Mouse (Mus musculus) limb, embryonic 14.5 days (tissue): ENCODE measurements around the gene Txk. TPM values are rescaled to one million over a fixed set of nuclear protein-coding genes. Genes with fewer than 3 reads are reported as not detected.

Experiments used
- ATAC-seq: fragments of 200-750 bp; cut with Nextera tagmentation; 2 replicates; pipeline ENCODE4 v1.8.0; 2017; ENCODE audit warnings: low read depth, moderate number of reproducible peaks, moderate TSS enrichment; ENCODE audit not compliant: low FRiP score
- DNase-seq: peaks from one replicate; pipeline ENCODE4 v3.0.0-alpha.2; 2015; ENCODE audit warnings: low spot score
- H3K27ac ChIP-seq: fragments of 300-500 bp; sonication (generic); replicated peaks from 2 replicates; pipeline ENCODE4 v1.5.1; 2014; ENCODE audit warnings: low read depth, mild to moderate bottlenecking, low read length, moderate library complexity, mixed read lengths
- H3K27me3 ChIP-seq: fragments of 300-500 bp; sonication (generic); 2 replicates; pipeline ENCODE4 v1.6.1; 2014; ENCODE audit warnings: low read length, mixed read lengths; ENCODE audit not compliant: control insufficient read depth, insufficient read depth
- H3K36me3 ChIP-seq: fragments of 300-500 bp; sonication (generic); 2 replicates; pipeline ENCODE4 v1.6.1; 2014; ENCODE audit warnings: mild to moderate bottlenecking, low read length, moderate library complexity, mixed read lengths; ENCODE audit not compliant: control insufficient read depth, insufficient read depth
- H3K4me1 ChIP-seq: fragments of 300-500 bp; sonication (generic); 2 replicates; pipeline ENCODE4 v1.6.1; 2014; ENCODE audit warnings: antibody characterized with exemption, low read length, mixed read lengths; ENCODE audit not compliant: control insufficient read depth, insufficient read depth
- H3K4me2 ChIP-seq: fragments of 300-500 bp; sonication (generic); replicated peaks from 2 replicates; pipeline ENCODE4 v1.6.1; 2014; ENCODE audit warnings: low read depth, mild to moderate bottlenecking, low read length, moderate library complexity; ENCODE audit not compliant: severe bottlenecking
- H3K4me3 ChIP-seq: fragments of 300-500 bp; sonication (generic); replicated peaks from 2 replicates; pipeline ENCODE4 v1.5.1; 2014; ENCODE audit warnings: low read length
- H3K9ac ChIP-seq: fragments of 300-500 bp; sonication (generic); 2 replicates; pipeline ENCODE4 v1.6.1; 2014; ENCODE audit warnings: mild to moderate bottlenecking, low read depth, low read length, moderate library complexity; ENCODE audit not compliant: severe bottlenecking
- H3K9me3 ChIP-seq: fragments of 300-500 bp; sonication (generic); 2 replicates; pipeline ENCODE4 v1.6.1; 2016; ENCODE audit warnings: low read length; ENCODE audit not compliant: control insufficient read depth
- POLR2A ChIP-seq: fragments of 200-500 bp; IDR thresholded peaks from 2 replicates; pipeline ENCODE4 v1.8.0; 2012; ENCODE audit warnings: inconsistent platforms, mild to moderate bottlenecking, moderate library complexity, borderline replicate concordance; ENCODE audit not compliant: insufficient read depth, insufficient read length; ENCODE audit errors: extremely low read depth
- WGBS: fragments of 180-500 bp; shearing (Covaris S2); extraction: QIAGEN DNeasy Blood & Tissue Kit; methylation state at CpG from one replicate; pipeline ENCODE4 v1.1.7; 2014; 5-methylcytosine and 5-hydroxymethylcytosine counted together
- polyA plus RNA-seq, 2 experiments: library from polyadenylated mRNA; depleted of rRNA in 1 of 2; stranded (reverse) in 1 of 2; unstranded in 1 of 2; fragments of >200 nt; fragmentation: Nextera tagmentation in 1 of 2; extraction: Ambion mirVana in 1 of 2; gene quantifications; 2 replicates each; pipeline versions ENCODE4 v1.2.1 to v1.2.3; 2012 to 2014

The Txk gene
- polyA plus RNA-seq, 2 experiments = 0.13 to 0.17 TPM

GRCm38 (mm10) chr5:72743103-72743502 is 9.5 kb downstream of the Txk start:
- 83% methylated on average over 6 of the region's 6 CpGs for WGBS
- no peak for DNase-seq
- no peak for TF ChIP-seq POLR2A
- H3K9ac ChIP-seq = no peak overlapping the region
- no peak overlapping the region for H3K27ac ChIP-seq
- no peaks in the 10 kb centered on the region for H3K9me3 ChIP-seq
- no peak overlapping the region for H3K4me3 ChIP-seq
- no peak overlapping the region for H3K4me2 ChIP-seq
- no peak for ATAC-seq
- no peaks in the 10 kb centered on the region for H3K4me1 ChIP-seq
- no peaks in the 10 kb centered on the region for H3K27me3 ChIP-seq
- H3K36me3 ChIP-seq = no peaks in the 10 kb centered on the region

DNA sequence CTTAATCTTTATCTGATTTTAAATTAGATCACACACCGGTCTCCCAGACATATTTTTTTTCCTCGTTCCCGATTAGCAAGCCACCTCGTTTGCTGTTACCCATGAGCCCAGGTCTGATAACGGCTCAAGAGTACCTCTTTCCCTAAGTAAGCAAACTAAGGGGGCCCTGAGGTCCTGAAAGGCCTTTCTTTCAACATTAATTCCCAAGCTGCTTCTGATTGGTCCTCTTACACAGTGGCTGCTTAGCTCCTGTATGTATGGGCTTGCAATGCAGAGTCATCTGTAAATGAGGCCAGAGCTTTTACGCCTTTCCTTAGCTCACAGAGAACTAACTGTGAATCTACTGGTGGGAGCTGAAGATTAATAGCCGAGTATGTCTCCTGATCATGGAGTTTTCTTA is 15.7 kb downstream of the Txk start:
- no peak for TF ChIP-seq POLR2A
- DNase-seq (no peak), ATAC-seq (no peak)
- Histone ChIP-seq H3K9me3 (no peaks in the 10 kb centered on the region), H3K4me3 (no peak overlapping the region), H3K36me3 (no peaks in the 10 kb centered on the region), H3K27me3 (no peaks in the 10 kb centered on the region), H3K4me1 (no peaks in the 10 kb centered on the region), H3K4me2 (no peak overlapping the region), H3K27ac (no peak overlapping the region), H3K9ac (no peak overlapping the region)
- 72% methylated on average over 7 of the region's 7 CpGs for WGBS

GRCm38 (mm10) chr5:72736437-72736836 is 16.1 kb downstream of the Txk start:
- no peak overlapping the region for H3K9ac ChIP-seq
- no peak overlapping the region for H3K4me2 ChIP-seq
- H3K9me3 ChIP-seq = no peaks in the 10 kb centered on the region
- no peak overlapping the region for H3K4me3 ChIP-seq
- TF ChIP-seq POLR2A = no peak
- H3K27me3 ChIP-seq = no peaks in the 10 kb centered on the region
- no peak for DNase-seq
- H3K36me3 ChIP-seq = no peaks in the 10 kb centered on the region
- no peak overlapping the region for H3K27ac ChIP-seq
- no peaks in the 10 kb centered on the region for H3K4me1 ChIP-seq
- 91% methylated on average over 8 of the region's 8 CpGs for WGBS
- ATAC-seq = no peak

DNA sequence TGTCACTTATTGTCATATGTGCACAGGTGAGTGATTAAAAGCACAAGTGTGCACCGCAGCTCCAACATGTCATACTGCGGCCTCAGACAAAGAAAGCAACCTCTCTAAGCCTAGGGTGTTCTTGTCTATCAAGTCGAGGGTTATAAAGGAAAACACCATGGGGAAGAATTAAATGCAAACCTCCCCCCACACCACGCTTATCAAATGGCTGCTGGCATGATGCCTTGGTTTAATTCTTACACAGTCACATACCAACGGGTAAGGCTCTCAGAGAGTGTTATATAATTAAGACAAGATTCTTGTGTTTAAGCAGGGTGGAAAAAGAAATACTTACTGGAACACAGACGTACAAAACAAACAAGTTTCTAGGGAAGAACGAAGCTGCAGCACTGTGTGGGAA is 16.8 kb downstream of the Txk start:
- TF ChIP-seq POLR2A = no peak
- 62% methylated on average over 7 of the region's 7 CpGs for WGBS
- H3K36me3 ChIP-seq = no peaks in the 10 kb centered on the region
- DNase-seq (no peak), ATAC-seq (no peak)
- no peak overlapping the region for H3K9ac ChIP-seq
- no peak overlapping the region for H3K4me2 ChIP-seq
- no peaks in the 10 kb centered on the region for H3K4me1 ChIP-seq
- no peak overlapping the region for H3K27ac ChIP-seq
- no peaks in the 10 kb centered on the region for H3K27me3 ChIP-seq
- no peak overlapping the region for H3K4me3 ChIP-seq
- H3K9me3 ChIP-seq = no peaks in the 10 kb centered on the region

DNA sequence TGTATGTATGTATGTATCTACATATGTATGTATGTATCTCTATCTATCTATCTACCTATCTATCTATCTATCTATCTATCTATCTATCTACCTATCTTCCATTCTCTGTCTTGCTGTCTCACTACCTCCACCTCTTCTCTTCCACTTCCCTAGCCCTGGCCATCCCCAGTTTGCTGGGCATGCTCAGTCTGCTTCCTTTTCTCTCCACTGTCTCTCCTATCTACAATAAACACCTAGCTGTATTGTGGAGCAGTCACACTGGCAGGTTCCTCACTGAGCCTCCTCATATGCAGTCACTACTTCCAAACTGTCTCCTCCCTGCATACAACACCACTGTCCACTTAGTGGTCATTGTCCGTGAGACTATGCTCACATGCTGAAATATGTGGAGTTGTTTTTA is 19.7 kb downstream of the Txk start:
- ATAC-seq (no peak), DNase-seq (no peak)
- H3K27me3 ChIP-seq = no peaks in the 10 kb centered on the region
- no peak for TF ChIP-seq POLR2A
- no peak overlapping the region for H3K4me2 ChIP-seq
- WGBS = 89% methylated on average over 1 of the region's 1 CpGs
- H3K4me3 ChIP-seq = no peak overlapping the region
- no peaks in the 10 kb centered on the region for H3K36me3 ChIP-seq
- H3K9ac ChIP-seq = no peak overlapping the region
- no peaks in the 10 kb centered on the region for H3K4me1 ChIP-seq
- H3K27ac ChIP-seq = no peak overlapping the region
- H3K9me3 ChIP-seq = no peaks in the 10 kb centered on the region

GRCm38 (mm10) chr5:72725404-72725803 is 27.2 kb downstream of the Txk start:
- no peak overlapping the region for H3K9ac ChIP-seq
- no peaks in the 10 kb centered on the region for H3K36me3 ChIP-seq

More at GRCm38 (mm10) chr5:72725404-72725803, 27.2 kb downstream of the Txk start:
- Histone ChIP-seq H3K4me1 (no peaks in the 10 kb centered on the region), H3K4me2 (no peak overlapping the region), H3K27me3 (no peaks in the 10 kb centered on the region), H3K4me3 (no peak overlapping the region), H3K27ac (no peak overlapping the region), H3K9me3 (no peaks in the 10 kb centered on the region)
- 79% methylated on average over 3 of the region's 3 CpGs for WGBS
- no peak for DNase-seq
- TF ChIP-seq POLR2A = no peak
- ATAC-seq = no peak
